Mouse (Mus musculus): ENCODE measurements around the gene Lrp6.

DNA sequence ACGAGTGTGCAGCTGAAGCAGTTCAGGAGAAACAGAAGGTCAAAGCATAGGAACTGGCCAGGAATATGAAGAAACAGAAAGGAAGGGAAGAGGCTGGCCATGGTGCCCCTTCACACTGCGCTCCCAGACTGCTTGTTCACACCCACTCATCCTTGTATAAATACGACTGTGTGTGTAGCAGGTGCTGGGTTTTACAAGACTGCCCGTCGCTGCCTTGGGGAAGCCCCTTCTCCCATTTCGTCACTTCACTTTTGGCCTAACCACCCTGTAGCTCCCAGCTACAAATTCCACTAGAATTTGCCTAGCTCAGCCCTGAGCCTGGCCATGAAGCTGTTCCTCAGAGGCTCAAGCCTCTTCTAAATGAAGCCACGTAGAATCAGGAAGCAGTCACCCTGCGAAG is 146.4 kb downstream of the Lrp6 start:
- TF ChIP-seq CTCF (IDR thresholded peaks at IDR 0.05; ENCODE audit: insufficient read depth, low read length) (no peak), POLR2A (IDR thresholded peaks at IDR 0.05; ENCODE audit: borderline replicate concordance, extremely low read depth, low read depth, low read length) (no peak)

All from lung, adult 2 months (tissue).